Mouse (Mus musculus) heart, adult 2 months (tissue): ENCODE measurements around the gene Smarca4. TPM values are rescaled to one million over a fixed set of nuclear protein-coding genes. Genes with fewer than 3 reads are reported as not detected.

Experiments
- DNase-seq, 2 experiments: peaks; one replicate each; pipeline ENCODE4 v3.0.0; 2021
- H3K27ac ChIP-seq: fragments of 200-600 bp; 2 replicates; pipeline ENCODE4 v1.8.1; 2022
- H3K27me3 ChIP-seq: fragments of 200-500 bp; 2 replicates; pipeline ENCODE4 v1.6.1; 2012; ENCODE audit warnings: mild to moderate bottlenecking, low read length, inconsistent platforms, mixed read lengths; ENCODE audit not compliant: control insufficient read depth, insufficient read depth
- H3K36me3 ChIP-seq: fragments of 200-500 bp; 2 replicates; pipeline ENCODE4 v1.6.1; 2012; ENCODE audit warnings: low read length, inconsistent platforms; ENCODE audit not compliant: control insufficient read depth, insufficient read depth
- H3K4me1 ChIP-seq: fragments of 200-500 bp; 2 replicates; pipeline ENCODE4 v1.6.1; 2011; ENCODE audit warnings: low read length; ENCODE audit not compliant: control insufficient read depth, insufficient read depth
- H3K4me3 ChIP-seq: fragments of 200-600 bp; 2 replicates; pipeline ENCODE4 v1.8.1; 2022
- H3K79me2 ChIP-seq: fragments of 200-500 bp; replicated peaks from 2 replicates; pipeline ENCODE4 v1.6.1; 2012; ENCODE audit warnings: mild to moderate bottlenecking, inconsistent platforms, low read length, moderate library complexity, mixed read lengths; ENCODE audit not compliant: control insufficient read depth, insufficient read depth
- H3K9ac ChIP-seq: fragments of 200-500 bp; 2 replicates; pipeline ENCODE4 v1.6.1; 2012; ENCODE audit warnings: low read depth, mild to moderate bottlenecking, control low read depth, inconsistent platforms, low read length, mixed read lengths
- CTCF ChIP-seq: fragments of 200-600 bp; IDR thresholded peaks from 2 replicates; pipeline ENCODE4 v1.8.1; 2022; ENCODE audit warnings: antibody characterized with exemption, mild to moderate bottlenecking, moderate library complexity
- EP300 ChIP-seq: fragments of 200-500 bp; IDR thresholded peaks from 2 replicates; pipeline ENCODE4 v1.6.1; 2011; ENCODE audit warnings: low read depth, low read length, control low read depth; ENCODE audit not compliant: insufficient read depth
- POLR2A ChIP-seq: fragments of 200-500 bp; IDR thresholded peaks from 2 replicates; pipeline ENCODE4 v1.6.1; 2011; ENCODE audit warnings: mild to moderate bottlenecking, low read depth, low read length, control low read depth; ENCODE audit not compliant: insufficient read depth
- WGBS: fragments of 180-500 bp; shearing (Covaris S2); methylation state at CpG from one replicate; pipeline ENCODE4 v1.1.7; 2018; 5-methylcytosine and 5-hydroxymethylcytosine counted together
- intact Hi-C: fragments of 180-260 bp; cut with DNase I; formaldehyde crosslinking; loops from one replicate; pipeline ENCODE4 v1.15.1; 2025
- polyA plus RNA-seq: library from polyadenylated mRNA; depleted of rRNA; stranded (reverse); fragments of >200 nt; gene quantifications from 2 replicates; pipeline ENCODE4 v1.2.3, GENCODE M21; 2012
- total RNA-seq, 2 experiments: library from RNA; stranded (reverse); gene quantifications; 2 replicates each; pipeline ENCODE4 v1.2.3; 2021

Smarca4 gene
- total and polyA plus RNA-seq, 3 experiments = 21.5 to 47.0 (median 43.5) TPM

DNA sequence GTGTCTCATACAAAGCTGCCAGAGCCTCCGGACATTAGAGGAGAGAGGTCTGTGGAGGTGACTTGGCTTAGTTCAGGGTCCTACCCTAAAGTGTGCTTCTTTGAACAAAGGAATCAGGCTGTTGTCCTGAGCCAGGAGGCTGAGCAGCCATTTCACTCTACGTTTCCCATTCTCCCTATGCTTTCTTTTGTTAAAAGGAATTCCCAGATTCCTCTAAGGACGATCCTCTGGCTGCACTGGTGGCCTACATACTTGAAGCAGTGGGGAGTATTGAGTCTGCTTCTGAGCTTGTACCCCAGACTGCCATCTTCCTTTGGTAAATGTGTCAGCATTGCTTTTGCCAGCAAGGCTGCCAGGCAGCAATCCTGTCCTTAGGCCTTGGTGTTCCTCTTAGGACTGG, 17.1 kb downstream of the Smarca4 start:
- intact Hi-C loops = no loop called here
- no peaks in the 10 kb centered on the region for H3K36me3 ChIP-seq
- H3K4me1 ChIP-seq = no peaks in the 10 kb centered on the region
- H3K4me3 ChIP-seq = no peak overlapping the region
- no peak overlapping the region for H3K9ac ChIP-seq
- H3K79me2 ChIP-seq = peaks cover 1% of the 10 kb centered on the region; the same call in 1 of the 2 replicates
- no peak overlapping the region for H3K27ac ChIP-seq
- no peaks in the 10 kb centered on the region for H3K27me3 ChIP-seq
- no peak for DNase-seq
- TF ChIP-seq CTCF = no peak
- no peak for TF ChIP-seq POLR2A
- TF ChIP-seq EP300 = no peak
- 82% methylated on average over 3 of the region's 3 CpGs for WGBS

- H3K4me3 ChIP-seq = no peak overlapping the region
- 46% methylated on average over 7 of the region's 7 CpGs for WGBS
- no peaks in the 10 kb centered on the region for H3K4me1 ChIP-seq
- H3K36me3 ChIP-seq = no peaks in the 10 kb centered on the region
- H3K27ac ChIP-seq = no peak overlapping the region
- intact Hi-C loops = no loop called here
- H3K79me2 ChIP-seq = peaks cover 1% of the 10 kb centered on the region; the same call in 1 of the 2 replicates
- H3K27me3 ChIP-seq = no peaks in the 10 kb centered on the region
- DNase-seq = no peak
- TF ChIP-seq POLR2A (no peak), CTCF (no peak), EP300 (no peak)
- no peak overlapping the region for H3K9ac ChIP-seq
Measured at GRCm38 (mm10) chr9:21635639-21636038, 19.7 kb downstream of the Smarca4 start.

GRCm38 (mm10) chr9:21639031-21639430, 23.1 kb downstream of the Smarca4 start:
- DNase-seq = no peak
- Histone ChIP-seq H3K9ac (no peak overlapping the region), H3K27ac (no peak overlapping the region), H3K79me2 (no peaks in the 10 kb centered on the region), H3K36me3 (no peaks in the 10 kb centered on the region), H3K27me3 (no peaks in the 10 kb centered on the region), H3K4me1 (no peaks in the 10 kb centered on the region), H3K4me3 (no peak overlapping the region)
- TF ChIP-seq POLR2A = no peak
- TF ChIP-seq EP300 = no peak
- no peak for TF ChIP-seq CTCF
- 94% methylated on average over 11 of the region's 11 CpGs for WGBS
- intact Hi-C loops = no loop called here

- Histone ChIP-seq H3K36me3 (no peaks in the 10 kb centered on the region), H3K27ac (no peak overlapping the region), H3K4me3 (no peak overlapping the region), H3K9ac (no peak overlapping the region), H3K4me1 (no peaks in the 10 kb centered on the region), H3K79me2 (no peaks in the 10 kb centered on the region; the same call in 1 of the 2 replicates), H3K27me3 (no peaks in the 10 kb centered on the region)
- intact Hi-C loops = no loop called here
- no peak for DNase-seq
- TF ChIP-seq EP300 = no peak
- TF ChIP-seq POLR2A = no peak
- TF ChIP-seq CTCF = no peak
- 97% methylated on average over 3 of the region's 3 CpGs for WGBS
Measured at GRCm38 (mm10) chr9:21646366-21646765, 30.4 kb downstream of the Smarca4 start.

DNA sequence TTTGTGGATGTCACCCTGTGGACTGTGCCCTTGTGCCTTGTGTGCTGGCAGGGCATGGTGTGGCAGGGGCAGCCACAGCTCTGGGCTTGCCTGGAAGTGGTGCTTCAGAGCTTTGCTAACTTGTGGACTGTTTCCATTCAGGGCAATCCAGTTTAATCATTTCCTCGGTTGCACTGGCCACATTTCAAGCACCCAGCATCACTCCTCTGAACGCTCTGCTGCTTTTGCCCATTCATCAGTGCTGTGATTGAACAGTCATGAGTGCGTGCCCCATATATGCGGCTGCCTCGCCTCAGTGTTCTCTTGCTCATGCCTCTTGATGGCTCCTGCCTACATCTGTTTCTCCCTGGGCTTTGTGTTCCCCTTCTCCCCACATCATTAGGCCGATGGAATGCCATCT, 31.8 kb downstream of the Smarca4 start:
- Histone ChIP-seq H3K36me3 (no peaks in the 10 kb centered on the region), H3K79me2 (no peaks in the 10 kb centered on the region; the same call in none of the 2 replicates), H3K4me3 (no peak overlapping the region), H3K4me1 (no peaks in the 10 kb centered on the region), H3K27ac (no peak overlapping the region), H3K27me3 (no peaks in the 10 kb centered on the region), H3K9ac (no peak overlapping the region)
- TF ChIP-seq EP300 = no peak
- TF ChIP-seq CTCF = no peak
- no peak for TF ChIP-seq POLR2A
- DNase-seq = no peak
- 90% methylated on average over 6 of the region's 6 CpGs for WGBS
- intact Hi-C loops = no loop called here

DNA sequence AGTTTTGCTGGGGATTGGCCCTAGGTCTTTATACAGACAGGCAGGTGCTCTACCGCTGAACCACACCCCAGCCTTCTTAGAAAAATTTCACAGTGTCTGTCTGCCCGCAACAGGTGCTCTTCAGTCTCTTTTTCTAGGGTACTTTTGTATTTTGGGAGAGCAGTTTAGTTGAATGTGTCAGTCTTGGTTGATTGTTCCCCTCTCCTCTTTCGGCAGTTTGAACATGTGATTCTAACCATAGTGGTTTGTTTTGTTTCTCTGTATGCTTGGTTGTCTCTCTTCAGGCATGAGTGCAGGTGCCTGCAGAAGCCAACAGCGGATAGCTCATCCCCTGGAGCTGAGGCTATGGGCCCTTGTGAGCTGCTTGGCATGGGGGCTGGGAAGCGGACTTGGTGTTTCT, 36.3 kb downstream of the Smarca4 start:
- H3K27ac ChIP-seq = no peak overlapping the region
- H3K4me1 ChIP-seq = no peaks in the 10 kb centered on the region; the same call in 1 of the 2 replicates
- intact Hi-C loops = no loop called here
- peaks cover 4% of the 10 kb centered on the region; the same call in 1 of the 2 replicates for H3K36me3 ChIP-seq
- no peaks in the 10 kb centered on the region for H3K27me3 ChIP-seq
- 92% methylated on average over 5 of the region's 5 CpGs for WGBS
- H3K4me3 ChIP-seq = no peak overlapping the region
- DNase-seq = no peak
- no peaks in the 10 kb centered on the region; the same call in none of the 2 replicates for H3K79me2 ChIP-seq
- TF ChIP-seq EP300 (no peak), CTCF (no peak), POLR2A (no peak)
- H3K9ac ChIP-seq = no peak overlapping the region
